Mouse (Mus musculus): ENCODE results near the gene Smdt1.

DNA sequence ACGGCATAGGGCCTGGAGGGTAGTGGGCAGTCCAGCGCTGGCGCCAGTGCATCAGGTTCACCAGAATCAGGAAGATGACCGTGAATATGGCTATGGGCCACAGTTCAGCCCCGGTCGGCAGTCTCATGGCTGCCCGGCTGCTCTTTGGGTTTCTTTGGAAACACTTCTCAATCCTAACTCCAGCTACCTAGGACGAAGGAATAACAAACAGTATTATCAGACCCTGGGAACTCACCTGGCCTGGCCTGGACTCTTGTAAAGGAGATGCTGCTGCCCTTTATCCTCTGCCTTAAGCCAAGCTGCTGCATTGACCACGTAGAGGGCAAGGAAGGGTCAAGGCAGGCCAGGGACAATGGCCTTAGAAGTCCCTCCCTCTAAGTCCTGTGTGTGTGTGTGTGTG, 37.1 kb downstream of the Smdt1 start:
- TF ChIP-seq POLR2A (IDR thresholded peaks at IDR 0.05; ENCODE audit: insufficient read length, low read depth) (no peak), USF1 (IDR thresholded peaks at IDR 0.05; ENCODE audit: low read depth) (no peak), TCF12 (IDR thresholded peaks at IDR 0.05; ENCODE audit: insufficient read depth, poor library complexity, severe bottlenecking) (no peak), MYOG (IDR thresholded peaks at IDR 0.05; ENCODE audit: control insufficient read depth in 1 of 3, insufficient read depth in 1 of 3, insufficient read length in 2 of 3, low read depth in 2 of 3) (no peak), E2F4 (IDR thresholded peaks at IDR 0.05; ENCODE audit: insufficient read depth) (no peak), MYOD1 (IDR thresholded peaks at IDR 0.05; ENCODE audit: control insufficient read depth in 1 of 3, insufficient read length in 2 of 3, low read depth in 2 of 3) (no peak), MAX (IDR thresholded peaks at IDR 0.05; ENCODE audit: low read depth) (no peak), CEBPB (IDR thresholded peaks at IDR 0.05; ENCODE audit: insufficient read depth, poor library complexity, severe bottlenecking) (no peak)

All from myocyte (in vitro differentiated cells).